ENCODE assay signal across 9 mouse cellular contexts in the genomic region with DNA sequence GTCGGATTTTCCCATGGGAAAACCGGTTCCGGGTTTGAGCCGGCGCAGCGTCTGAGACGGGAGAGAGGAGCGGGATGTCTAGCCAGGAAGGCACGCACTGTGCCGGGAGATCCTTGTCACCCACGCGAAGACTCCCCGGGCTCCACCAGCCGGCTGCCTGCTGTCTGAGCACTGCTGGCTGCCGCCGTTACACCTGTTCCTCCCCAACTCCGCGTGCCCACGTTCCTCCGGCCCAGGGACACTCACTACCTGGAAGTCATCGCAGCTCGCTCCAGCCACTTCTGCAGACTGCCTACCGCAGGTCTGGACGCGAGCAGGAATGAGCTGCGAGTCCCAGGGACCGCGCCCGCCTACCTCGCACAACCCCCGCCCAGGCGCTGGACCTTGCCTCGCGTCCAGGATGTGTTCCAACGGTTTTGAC. TPM values are rescaled to one million over a fixed set of nuclear protein-coding genes. Genes with fewer than 3 reads are reported as not detected.
DNase-seq lines count a peak whose midpoint lies in the region; ATAC-seq lines count a peak whose summit lies in the region.
"Had no signal": no experiment of that assay in that cellular context is flagged by ENCODE, and none has a peak within 500 bp of the region (broad histone marks: within the 10 kb centered on the region; RNA-seq: fewer than 3 reads in every experiment).

A gene (minus strand): TSS at position 321 of the 421 bp plus-strand sequence.

- peak within 1 kb of the TSS; percentile 2; the same call in 1 of the 2 replicates for H3K9ac ChIP-seq in lung, embryonic 15.5 days
- peak within 1 kb of the TSS; percentile 31 for H3K9ac ChIP-seq in heart, embryonic 16.5 days (ENCODE audit: low read length)

- no peak for DNase-seq in lung, postnatal 36 days
- peak; percentile 50 for DNase-seq in embryo, embryonic 11 days
- peak; percentile 21 to 29 for DNase-seq in left cerebral cortex, postnatal 14 days (ENCODE audit: low spot score in 2 of 2)
- peak; percentile 27 for DNase-seq in naive thymus-derived CD4-positive, alpha-beta T cell, adult 2 months (ENCODE audit: low read depth)
- no peak for DNase-seq in cerebellum, postnatal 36 days
- no peak for DNase-seq in Muller cell, postnatal 12 days (ENCODE audit: inconsistent ontology term)

- no peak within 1 kb of the TSS for H3K27ac ChIP-seq in lung, embryonic 15.5 days
- H3K27ac ChIP-seq in heart, embryonic 16.5 days (ENCODE audit: low read length) = 0 out of 2 replicates have a peak within 1 kb of the TSS, but pooled peaks have one; percentile 12
- H3K27ac ChIP-seq: macrophage had no signal

- H3K4me1 ChIP-seq in lung, embryonic 15.5 days = peaks cover 16% of the 10 kb centered on the region
- peaks cover 16% of the 10 kb centered on the region for H3K4me1 ChIP-seq in heart, embryonic 16.5 days (ENCODE audit: control insufficient read depth, insufficient read depth, low read length)

- WGBS in lung, embryonic 15.5 days = under 1% methylated on average over 35 of the region's 35 CpGs
- WGBS in heart, embryonic 16.5 days = under 1% methylated on average over 35 of the region's 35 CpGs

- intact Hi-C loops in left cerebral cortex, postnatal 14 days (cut with DNase I) = no loop called here

- peak within 1 kb of the TSS; percentile 32 for H3K4me3 ChIP-seq in lung, embryonic 15.5 days
- H3K4me3 ChIP-seq in heart, embryonic 16.5 days (ENCODE audit: low read length) = peak within 1 kb of the TSS; percentile 48

- no peaks in the 10 kb centered on the region for H3K36me3 ChIP-seq in lung, embryonic 15.5 days
- no peaks in the 10 kb centered on the region for H3K36me3 ChIP-seq in heart, embryonic 16.5 days (ENCODE audit: control insufficient read depth, insufficient read depth)

- peaks cover 70% of the 10 kb centered on the region for H3K27me3 ChIP-seq in lung, embryonic 15.5 days
- H3K27me3 ChIP-seq in heart, embryonic 16.5 days (ENCODE audit: control insufficient read depth, insufficient read depth, low read length) = peaks cover 48% of the 10 kb centered on the region

- no peaks in the 10 kb centered on the region for H3K9me3 ChIP-seq in lung, embryonic 15.5 days
- H3K9me3 ChIP-seq in heart, embryonic 16.5 days (replicated peaks; ENCODE audit: control insufficient read depth, low read length) = no peaks in the 10 kb centered on the region

- peak within 1 kb of the TSS; percentile 60 for H3K4me2 ChIP-seq in lung, embryonic 15.5 days
- peak within 1 kb of the TSS; percentile 53 for H3K4me2 ChIP-seq in heart, embryonic 16.5 days (ENCODE audit: low read depth, low read length)

- ATAC-seq in lung, embryonic 15.5 days (ENCODE audit: borderline replicate concordance, extremely low read depth, low FRiP score, low TSS enrichment) = no peak
- ATAC-seq in heart, embryonic 16.5 days (replicated peaks; ENCODE audit: extremely low read depth, insufficient read depth, low FRiP score) = no peak

RNA-seq across cellular contexts. Expression of the gene that starts here (rescaled TPM):
- polyA plus RNA-seq in lung, embryonic 15.5 days (2015; fragmentation: Nextera tagmentation; extraction: Ambion mirVana) = 0.13 and 0.30 TPM in 2 replicates
- polyA plus RNA-seq in heart, embryonic 16.5 days (2015; fragmentation: Nextera tagmentation; extraction: Ambion mirVana) = 0.61 and 1.1 TPM in 2 replicates
- total RNA-seq in left cerebral cortex, postnatal 14 days (2021) = not detected

Comparison
In these comparisons a context has a peak if more than half of its experiments do, and no peak if none do; other contexts are left out.
1. Peak in DNase-seq in left cerebral cortex, postnatal 14 days; RNA of the gene not detected or under 1 TPM.
2. DNase-seq: peak in embryo, embryonic 11 days (single experiment) and naive thymus-derived CD4-positive, alpha-beta T cell, adult 2 months (single experiment); none in lung, postnatal 36 days (single experiment), cerebellum, postnatal 36 days (0 of 2) and Muller cell, postnatal 12 days (single experiment).